Mouse (Mus musculus) C2C12 (cell line): Measurements from ENCODE around the gene Wdr18. TPM values are rescaled to one million over a fixed set of nuclear protein-coding genes. Genes with fewer than 3 reads are reported as not detected.
A peak's percentile ranks its signal among the peaks of the same experiment; 100 is the strongest.

Experiments used
- H3K27me3 ChIP-seq: one replicate; pipeline ENCODE4 v1.6.1; 2011; ENCODE audit not compliant: control insufficient read depth, insufficient read depth, insufficient read length
- H3K36me3 ChIP-seq: one replicate; pipeline ENCODE4 v1.6.1; 2011; ENCODE audit not compliant: control insufficient read depth, insufficient read depth
- H3K4me3 ChIP-seq: one replicate; pipeline ENCODE4 v1.5.1; 2011; ENCODE audit warnings: mild to moderate bottlenecking, control low read depth; ENCODE audit not compliant: poor library complexity, insufficient read depth, severe bottlenecking
- H3K79me2 ChIP-seq: one replicate; pipeline ENCODE4 v1.6.1; 2011; ENCODE audit not compliant: control insufficient read depth, insufficient read depth
- H3K79me3 ChIP-seq: one replicate; pipeline ENCODE4 v1.6.1; 2011; ENCODE audit warnings: low read depth, control low read depth
- H3ac ChIP-seq: one replicate; pipeline ENCODE3; 2011; ENCODE audit warnings: low read depth; ENCODE audit not compliant: control insufficient read depth, insufficient read length
- CEBPB ChIP-seq: IDR thresholded peaks from one replicate; pipeline ENCODE4 v1.6.1; 2011; ENCODE audit warnings: low read depth, mild to moderate bottlenecking, control low read depth, moderate library complexity
- CTCF ChIP-seq: IDR thresholded peaks from one replicate; pipeline ENCODE4 v1.5.1; 2011; ENCODE audit not compliant: control insufficient read depth, insufficient read depth, insufficient read length
- FOSL1 ChIP-seq: IDR thresholded peaks from one replicate; pipeline ENCODE4 v1.8.0; 2011; ENCODE audit warnings: mild to moderate bottlenecking, low read length; ENCODE audit not compliant: poor library complexity, insufficient read depth, severe bottlenecking
- MAX ChIP-seq: IDR thresholded peaks from one replicate; pipeline ENCODE4 v1.6.1; 2011; ENCODE audit warnings: mild to moderate bottlenecking, control low read depth
- MYOD1 ChIP-seq: IDR thresholded peaks from one replicate; pipeline ENCODE4 v1.6.1; 2011; ENCODE audit warnings: low read depth; ENCODE audit not compliant: control insufficient read depth, insufficient read length
- MYOG ChIP-seq: IDR thresholded peaks from one replicate; pipeline ENCODE4 v1.6.1; 2011; ENCODE audit not compliant: control insufficient read depth, insufficient read length; ENCODE audit errors: extremely low read depth
- USF1 ChIP-seq: IDR thresholded peaks from one replicate; pipeline ENCODE4 v1.6.1; 2011; ENCODE audit warnings: low read depth, mild to moderate bottlenecking, control low read depth, moderate library complexity
- polyA plus RNA-seq: library from polyadenylated mRNA; unstranded; fragments of >200 nt; fragmentation: generic; extraction: Trizol; gene quantifications from one replicate; pipeline ENCODE4 v1.2.1, GENCODE M21; 2012; ENCODE audit warnings: missing spikeins

Gene Wdr18
- polyA plus RNA-seq, 1 experiment = 48.6 TPM

GRCm38 (mm10) chr10:80016931-80017330 lies 57.0 kb downstream of the Wdr18 start:
- Histone ChIP-seq H3ac (no peak overlapping the region), H3K27me3 (no peaks in the 10 kb centered on the region), H3K79me2 (no peaks in the 10 kb centered on the region), H3K36me3 (peaks cover 15% of the 10 kb centered on the region), H3K79me3 (no peaks in the 10 kb centered on the region), H3K4me3 (no peak overlapping the region)
- TF ChIP-seq USF1 = no peak
- no peak for TF ChIP-seq CTCF
- no peak for TF ChIP-seq MYOD1
- TF ChIP-seq FOSL1 = no peak
- TF ChIP-seq MAX = no peak
- TF ChIP-seq MYOG = no peak
- TF ChIP-seq CEBPB = no peak

- H3K36me3 ChIP-seq = peaks cover 12% of the 10 kb centered on the region
- H3K4me3 ChIP-seq = no peak overlapping the region
- TF ChIP-seq CTCF = no peak
- no peak for TF ChIP-seq MAX
- H3K27me3 ChIP-seq = no peaks in the 10 kb centered on the region
- H3ac ChIP-seq = no peak overlapping the region
- H3K79me2 ChIP-seq = no peaks in the 10 kb centered on the region
- H3K79me3 ChIP-seq = no peaks in the 10 kb centered on the region
These were observed 57.4 kb downstream of the Wdr18 start for GRCm38 (mm10) chr10:80017361-80017760.

GRCm38 (mm10) chr10:80017771-80018170 lies 57.8 kb downstream of the Wdr18 start:
- H3ac ChIP-seq = no peak overlapping the region
- H3K27me3 ChIP-seq = no peaks in the 10 kb centered on the region
- H3K36me3 ChIP-seq = peaks cover 11% of the 10 kb centered on the region
- H3K79me3 ChIP-seq = no peaks in the 10 kb centered on the region
- no peak overlapping the region for H3K4me3 ChIP-seq
- no peaks in the 10 kb centered on the region for H3K79me2 ChIP-seq
- TF ChIP-seq FOSL1 (no peak), MYOD1 (no peak), USF1 (no peak), CEBPB (no peak), MYOG (no peak), MAX (no peak), CTCF (no peak)

- Histone ChIP-seq H3K27me3 (no peaks in the 10 kb centered on the region), H3K4me3 (no peak overlapping the region), H3K36me3 (peaks cover 5% of the 10 kb centered on the region), H3ac (peak overlapping the region; percentile 8), H3K79me3 (no peaks in the 10 kb centered on the region), H3K79me2 (no peaks in the 10 kb centered on the region)
- no peak for TF ChIP-seq USF1
- TF ChIP-seq MYOD1 = no peak
- TF ChIP-seq FOSL1 = no peak
- no peak for TF ChIP-seq CTCF
- no peak for TF ChIP-seq CEBPB
- TF ChIP-seq MAX = no peak
- TF ChIP-seq MYOG = no peak
These were observed 58.9 kb downstream of the Wdr18 start for GRCm38 (mm10) chr10:80018739-80019297.

GRCm38 (mm10) chr10:80019471-80020131 lies 59.6 kb downstream of the Wdr18 start:
- no peaks in the 10 kb centered on the region for H3K27me3 ChIP-seq
- H3ac ChIP-seq = no peak overlapping the region
- H3K36me3 ChIP-seq = peaks cover 5% of the 10 kb centered on the region
- H3K79me3 ChIP-seq = no peaks in the 10 kb centered on the region
- H3K79me2 ChIP-seq = no peaks in the 10 kb centered on the region
- no peak overlapping the region for H3K4me3 ChIP-seq
- no peak for TF ChIP-seq MYOD1
- TF ChIP-seq FOSL1 = no peak
- no peak for TF ChIP-seq MAX
- TF ChIP-seq CTCF = no peak
- TF ChIP-seq CEBPB = no peak

Other genes with a start within 250 kb of the Wdr18 start
- gene Hcn2, start 243.5 kb upstream of the Wdr18 start, polyA plus RNA-seq = 0.34 TPM
- gene Polrmt, start 213.6 kb upstream of the Wdr18 start, polyA plus RNA-seq = 56.5 TPM
- gene Fgf22, start 205.1 kb upstream of the Wdr18 start, polyA plus RNA-seq = 0.29 TPM
- 116 TPM for gene Rnf126, start 193.2 kb upstream of the Wdr18 start, polyA plus RNA-seq
- 12.1 TPM for gene Fstl3, start 182.9 kb upstream of the Wdr18 start, polyA plus RNA-seq
- gene Prss57, start 169.2 kb upstream of the Wdr18 start, polyA plus RNA-seq = not detected
- gene Palm, start 166.6 kb upstream of the Wdr18 start, polyA plus RNA-seq = 39.9 TPM
- not detected for gene Misp, start 139.2 kb upstream of the Wdr18 start, polyA plus RNA-seq
- 345 TPM for gene Ptbp1, start 105.7 kb upstream of the Wdr18 start, polyA plus RNA-seq
- gene Prtn3, start 85.7 kb upstream of the Wdr18 start, polyA plus RNA-seq = not detected
- gene Plppr3, start 85.5 kb upstream of the Wdr18 start, polyA plus RNA-seq = 2.3 TPM
- not detected for gene Elane, start 73.9 kb upstream of the Wdr18 start, polyA plus RNA-seq
- not detected for gene Cfd, start 69.3 kb upstream of the Wdr18 start, polyA plus RNA-seq
- 32.5 TPM for gene Med16, start 51.2 kb upstream of the Wdr18 start, polyA plus RNA-seq
- gene Gm26602, start 49.3 kb upstream of the Wdr18 start, polyA plus RNA-seq = not detected
- gene Kiss1r, start 43.2 kb upstream of the Wdr18 start, polyA plus RNA-seq = 0.13 TPM
- gene R3hdm4, start 38.9 kb upstream of the Wdr18 start, polyA plus RNA-seq = 46.7 TPM
- 0.74 TPM for gene Arid3a, start 33.1 kb upstream of the Wdr18 start, polyA plus RNA-seq
- 0.30 TPM for gene Grin3b, start 10.6 kb downstream of the Wdr18 start, polyA plus RNA-seq
- 102 TPM for gene Tmem259, start 24.2 kb downstream of the Wdr18 start, polyA plus RNA-seq
- gene Cnn2, start 28.4 kb downstream of the Wdr18 start, polyA plus RNA-seq = 437 TPM
- 10.7 TPM for gene Abca7, start 36.3 kb downstream of the Wdr18 start, polyA plus RNA-seq
- 1.6 TPM for gene Arhgap45, start 56.5 kb downstream of the Wdr18 start, polyA plus RNA-seq
- 269 TPM for gene Polr2e, start 79.6 kb downstream of the Wdr18 start, polyA plus RNA-seq
- 964 TPM for gene Gpx4, start 87.0 kb downstream of the Wdr18 start, polyA plus RNA-seq
- gene Sbno2, start 145.4 kb downstream of the Wdr18 start, polyA plus RNA-seq = 29.4 TPM
- gene Stk11, start 155.7 kb downstream of the Wdr18 start, polyA plus RNA-seq = 106 TPM
- gene Atp5d, start 178.5 kb downstream of the Wdr18 start, polyA plus RNA-seq = 720 TPM
- 12.1 TPM for gene Cbarp, start 180.7 kb downstream of the Wdr18 start, polyA plus RNA-seq
- 77.5 TPM for gene Midn, start 188.1 kb downstream of the Wdr18 start, polyA plus RNA-seq
- 30.9 TPM for gene Cirbp, start 205.8 kb downstream of the Wdr18 start, polyA plus RNA-seq
- gene 1600002K03Rik, start 212.8 kb downstream of the Wdr18 start, polyA plus RNA-seq = 33.4 TPM
- 3.2 TPM for gene Efna2, start 219.3 kb downstream of the Wdr18 start, polyA plus RNA-seq